Mouse (Mus musculus) adrenal gland, postnatal 25 days (tissue): ENCODE measurements around the gene Hist1h4k. TPM values are rescaled to one million over a fixed set of nuclear protein-coding genes. Genes with fewer than 3 reads are reported as not detected.
A peak's percentile ranks its signal among the peaks of the same experiment; 100 is the strongest.
"Not testable (repeated sequence)": the region's sequence is repeated elsewhere in the genome, so short reads cannot be mapped to it uniquely, and the experiment has no call there.

Experiments
- DNase-seq: peaks from one replicate; pipeline ENCODE4 v3.0.0; 2021; ENCODE audit warnings: mixed read lengths
- total RNA-seq: library from RNA; stranded (reverse); gene quantifications from 2 replicates; pipeline ENCODE4 v1.2.3, GENCODE M21; 2021

Gene Hist1h4k
- total RNA-seq, 1 experiment from 2014 or later: 260 TPM

- DNase-seq: peak; percentile 41
Measured at GRCm38 (mm10) chr13:21754294-21755001, 4.1 kb upstream of the Hist1h4k start.

- peak; percentile 18 for DNase-seq
Measured at GRCm38 (mm10) chr13:21753524-21754285, 3.4 kb upstream of the Hist1h4k start, which contains the start of the genes Hist1h2ak and Hist1h2bn. TSS of gene Hist1h2ak (minus strand) at chr13:21753827. TSS of gene Hist1h2bn (plus strand) at chr13:21754123.

GRCm38 (mm10) chr13:21753051-21753523, 2.8 kb upstream of the Hist1h4k start:
- no peak for DNase-seq

- DNase-seq: no peak
Measured at GRCm38 (mm10) chr13:21752356-21752755, 2.1 kb upstream of the Hist1h4k start.

GRCm38 (mm10) chr13:21751827-21752226, 1.5 kb upstream of the Hist1h4k start:
- no peak for DNase-seq

- no peak for DNase-seq
Measured at GRCm38 (mm10) chr13:21751417-21751816, 1.1 kb upstream of the Hist1h4k start.

- DNase-seq: no peak
Measured at GRCm38 (mm10) chr13:21749387-21750158, 732 bp downstream of the Hist1h4k start.

- no peak for DNase-seq
Measured at GRCm38 (mm10) chr13:21745006-21745405, 5.3 kb downstream of the Hist1h4k start.

GRCm38 (mm10) chr13:21734906-21735767, 15.2 kb downstream of the Hist1h4k start, which contains the start of gene Hist1h4j:
TSS of gene Hist1h4j (plus strand) at chr13:21735064.
- DNase-seq: peak; percentile 64

- DNase-seq: peak; percentile 48
Measured at GRCm38 (mm10) chr13:21734010-21734905, 16.0 kb downstream of the Hist1h4k start.

- DNase-seq: no peak
Measured at GRCm38 (mm10) chr13:21733466-21733865, 16.8 kb downstream of the Hist1h4k start.

- DNase-seq: no peak
Measured at GRCm38 (mm10) chr13:21729544-21729943, 20.8 kb downstream of the Hist1h4k start.

- no peak for DNase-seq
Measured at GRCm38 (mm10) chr13:21727948-21728572, 22.2 kb downstream of the Hist1h4k start.

GRCm38 (mm10) chr13:21722993-21723836, 27.1 kb downstream of the Hist1h4k start:
- DNase-seq: no peak

GRCm38 (mm10) chr13:21722373-21722925, 27.9 kb downstream of the Hist1h4k start:
- no peak for DNase-seq

GRCm38 (mm10) chr13:21721757-21722372, 28.4 kb downstream of the Hist1h4k start, which contains the start of gene Hist1h2bm:
TSS of gene Hist1h2bm (plus strand) at chr13:21722044.
- DNase-seq: peak; percentile 30

GRCm38 (mm10) chr13:21721107-21721756, 29.1 kb downstream of the Hist1h4k start:
- not testable (repeated sequence) for DNase-seq
